Mouse (Mus musculus) erythroblast, embryonic 14.5 days (primary cell): ENCODE data around the gene Ulk4.

Experiments
- GATA1 ChIP-seq: IDR thresholded peaks from 2 replicates; pipeline ENCODE4 v1.6.1; 2012; ENCODE audit warnings: low read length, inconsistent platforms, mixed read lengths
- TAL1 ChIP-seq: IDR thresholded peaks from 3 replicates; pipeline ENCODE4 v1.6.1; 2012; ENCODE audit warnings: low read length, inconsistent platforms, mixed read lengths

DNA sequence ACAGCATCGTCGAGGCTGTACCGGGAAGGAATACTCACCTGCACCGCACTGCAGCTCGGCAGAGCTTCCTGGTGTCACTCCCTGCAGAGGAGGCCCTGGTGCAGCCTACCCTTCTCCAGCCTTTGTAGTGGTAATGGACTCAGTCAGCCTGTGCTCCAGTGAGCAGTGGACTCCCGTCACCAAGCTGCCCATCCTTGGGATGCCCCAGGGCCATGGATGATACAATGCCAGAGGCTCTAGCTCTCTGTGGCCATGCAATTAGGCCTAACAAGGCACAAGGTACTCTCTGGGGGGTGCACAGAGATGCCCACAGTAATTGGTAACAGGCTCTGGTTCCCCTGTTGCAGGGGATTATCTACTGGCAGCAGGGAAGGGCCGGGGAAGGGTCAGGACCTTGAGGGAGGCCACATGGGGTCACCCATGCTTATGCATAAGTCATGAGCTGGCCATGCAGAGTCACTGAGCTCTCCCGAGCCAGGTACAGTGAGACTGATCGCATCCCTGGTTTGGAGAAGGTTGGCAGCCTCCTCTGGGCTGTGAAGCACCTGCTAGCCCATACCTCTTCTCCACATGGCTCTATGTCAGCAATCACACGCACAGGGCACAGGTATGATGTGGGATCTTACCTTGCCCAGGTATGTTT, 244.6 kb downstream of the Ulk4 start:
- TF ChIP-seq TAL1 (no peak), GATA1 (no peak)
